Mouse (Mus musculus): ENCODE measurements at regions not wholly inside any gene's neighbourhood (a gene's known extent, or its start where the extent isn't known, plus 50 kb on each side); places are given as distances from the start of the nearest gene placed in this dataset.

- no peak for DNase-seq
These were observed 116.6 kb downstream of the Inhbb start for GRCm38 (mm10) chr1:119305315-119305976.

DNA sequence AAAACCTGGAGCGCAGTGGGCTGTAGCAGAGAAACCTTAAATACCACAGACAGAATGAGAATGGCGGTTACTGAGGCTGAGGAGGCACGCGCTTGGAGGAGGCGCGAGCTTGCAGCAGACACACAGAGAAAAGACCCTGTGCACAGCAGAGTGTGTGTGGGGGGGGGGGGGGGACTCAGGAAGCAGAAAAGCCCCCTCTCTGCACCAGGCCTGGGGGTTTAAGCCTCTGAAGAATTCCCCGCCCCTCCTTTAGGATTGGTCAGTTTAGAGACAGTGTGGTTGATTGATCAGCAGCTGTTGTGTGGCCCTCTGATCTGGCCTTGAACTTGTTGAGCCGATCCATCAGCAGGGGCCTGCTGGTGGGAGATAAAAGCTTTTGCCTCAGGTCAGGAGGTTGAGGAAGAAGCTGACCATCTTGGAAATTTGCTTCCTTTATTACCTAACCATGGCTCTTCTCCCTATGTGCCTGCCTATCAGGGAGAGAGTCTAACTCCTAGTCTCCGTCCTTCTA lies 117.5 kb downstream of the Inhbb start:
- no peak for DNase-seq

DNA sequence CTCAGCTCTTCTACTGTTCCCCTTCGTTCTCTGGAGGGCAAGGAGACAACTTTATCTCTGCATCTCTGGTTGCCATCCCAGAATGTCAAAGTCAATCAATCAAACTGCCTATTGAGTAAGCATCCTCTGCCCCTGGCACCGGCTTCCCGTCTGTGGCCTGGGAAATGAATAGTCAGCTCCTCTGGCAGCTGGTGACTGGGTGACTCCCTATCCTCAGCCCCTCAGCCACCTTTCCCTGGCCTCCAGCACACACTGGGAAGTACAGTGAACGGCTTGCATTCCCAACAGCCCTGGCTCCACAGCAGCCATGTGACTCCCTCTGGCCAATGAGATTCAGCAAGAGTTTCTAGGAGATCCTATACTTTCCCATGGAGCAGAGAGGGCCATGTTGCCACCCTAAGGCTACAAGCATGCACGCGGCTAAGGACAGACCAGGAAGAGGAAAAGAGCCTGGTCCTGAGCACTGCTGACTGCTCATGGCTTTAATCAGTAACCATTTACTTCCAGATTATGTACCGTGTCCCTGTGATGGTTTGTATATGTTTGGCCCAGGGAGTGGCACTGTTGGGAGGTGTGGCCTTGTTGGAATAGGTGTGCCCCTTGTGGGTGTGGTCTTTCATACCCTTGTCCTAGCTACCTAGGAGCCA lies 119.6 kb downstream of the Inhbb start:
- no peak for DNase-seq

DNA sequence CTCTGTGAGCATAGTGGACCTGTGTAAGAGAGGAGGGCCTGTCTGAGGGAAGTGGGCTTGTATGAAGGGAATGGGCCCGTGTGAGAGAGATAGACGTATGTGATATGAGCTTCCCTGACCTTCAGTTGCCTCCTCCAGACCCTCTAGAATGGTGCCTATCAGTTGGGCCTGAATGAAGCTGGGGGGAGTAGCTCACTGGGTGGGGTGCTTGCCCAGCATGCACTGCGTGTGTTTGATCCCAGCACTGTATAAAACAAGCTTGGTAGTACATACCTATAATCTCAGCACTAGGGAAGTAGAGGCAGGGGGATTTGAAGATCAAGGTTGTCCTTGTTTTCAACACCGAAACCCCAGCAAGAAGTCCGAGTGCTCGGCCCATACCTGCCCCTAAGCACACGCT lies 120.1 kb downstream of the Inhbb start:
- DNase-seq, result no peak

DNA sequence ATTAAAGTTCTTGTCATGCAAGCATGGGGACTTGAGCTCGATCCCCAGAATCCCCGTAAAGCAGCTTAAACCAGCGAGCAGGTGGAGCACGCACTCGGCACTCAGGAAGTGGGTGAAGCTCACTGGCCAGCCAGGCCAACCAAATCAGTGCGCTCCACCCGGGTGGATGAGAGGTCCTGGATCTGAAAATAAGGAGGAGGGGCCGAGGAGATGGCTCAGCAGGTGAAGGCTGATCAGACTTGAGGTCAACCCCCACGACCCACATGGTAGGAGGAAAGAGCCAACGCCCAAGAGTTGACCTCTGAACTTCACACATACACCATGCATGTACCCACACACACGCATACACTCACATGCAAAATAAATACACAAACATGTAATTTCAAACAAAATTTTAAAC lies 120.8 kb downstream of the Inhbb start:
- no peak for DNase-seq

GRCm38 (mm10) chr1:119299842-119300752 lies 122.0 kb downstream of the Inhbb start:
- DNase-seq, result no peak

DNA sequence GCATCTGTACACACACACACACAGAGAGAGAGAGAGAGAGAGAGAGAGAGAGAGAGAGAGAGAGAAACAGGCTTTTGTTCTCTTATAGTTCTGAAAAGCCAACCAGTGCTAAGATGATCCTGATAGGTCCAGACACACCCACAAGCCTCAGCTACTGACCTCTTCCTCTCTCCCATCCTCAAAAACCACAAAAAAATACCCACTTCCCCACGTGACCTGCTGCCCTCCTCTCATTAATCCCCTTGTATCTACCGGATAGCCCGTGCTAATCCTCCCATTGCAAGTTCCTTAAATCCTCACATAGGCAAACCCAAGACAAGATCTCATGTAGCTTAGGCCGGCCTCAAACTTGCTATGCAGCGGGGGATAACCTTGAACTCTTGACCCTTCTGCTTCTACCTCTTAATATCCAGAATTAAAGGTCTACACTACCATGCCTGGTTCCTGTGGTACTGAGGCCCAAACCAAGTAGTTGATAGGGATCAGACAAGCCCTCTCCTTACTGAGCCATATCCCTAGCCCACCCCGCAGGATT lies 123.3 kb downstream of the Inhbb start:
- no peak for DNase-seq

DNA sequence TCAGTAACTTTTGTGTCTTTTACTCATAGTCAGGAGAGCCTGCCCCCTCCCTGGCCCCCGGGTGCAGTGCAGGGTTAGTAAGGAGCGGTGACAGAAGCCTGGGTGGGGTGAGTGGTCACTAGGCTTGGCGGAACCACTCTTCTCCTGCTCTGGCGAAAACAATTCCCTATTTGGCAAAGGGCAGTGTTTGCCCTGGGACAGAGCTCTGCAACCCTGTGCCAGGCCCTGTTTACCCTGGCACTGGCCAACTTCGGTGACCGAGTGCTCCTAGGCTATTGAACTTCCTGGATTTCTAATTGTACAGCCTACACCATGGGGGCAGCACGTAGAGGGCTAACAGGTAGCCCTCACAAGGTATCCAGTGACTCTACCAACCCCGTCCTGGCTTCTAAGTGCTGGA lies 126.9 kb downstream of the Inhbb start:
- no peak for DNase-seq

DNA sequence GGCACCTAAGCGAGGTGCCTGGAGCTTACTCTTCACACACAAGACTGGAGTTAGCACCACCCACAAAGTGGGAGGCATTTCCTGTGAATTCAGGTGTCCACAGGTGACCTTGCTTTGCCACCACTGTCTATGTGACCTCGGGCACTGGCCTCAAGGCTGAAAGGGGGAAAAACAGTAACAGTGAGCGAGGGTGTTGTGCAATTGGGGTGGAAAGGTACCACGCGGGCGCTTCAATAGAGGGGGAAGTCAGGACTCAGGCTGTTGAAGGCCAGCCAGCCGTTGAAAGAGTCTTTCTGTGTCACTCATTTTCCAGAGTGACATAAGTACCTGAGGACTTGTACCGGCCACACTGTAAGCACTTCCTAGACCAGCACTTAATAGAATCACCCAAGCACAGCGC lies 128.2 kb downstream of the Inhbb start:
- no peak for DNase-seq

DNA sequence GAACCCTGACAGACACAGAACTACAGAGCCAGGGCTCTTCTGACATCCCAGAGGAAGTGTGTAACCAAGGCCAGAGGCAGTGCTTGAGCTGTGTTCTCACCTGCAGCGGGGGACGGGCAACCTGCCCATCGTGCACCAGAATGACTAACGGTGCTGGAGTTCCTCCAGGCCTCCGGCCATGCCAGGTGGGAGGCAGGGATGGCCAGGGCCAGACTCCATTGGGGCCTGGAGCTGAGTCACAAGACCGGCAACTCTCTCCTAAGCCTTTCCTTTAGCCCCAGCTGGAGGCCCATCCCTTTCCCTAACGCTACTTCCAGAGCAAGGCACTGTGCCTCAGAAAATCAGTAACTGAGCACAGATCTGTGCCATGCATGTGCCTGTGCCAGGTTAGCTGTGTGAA lies 129.8 kb downstream of the Inhbb start:
- DNase-seq, result no peak

- DNase-seq, result no peak
These were observed 131.7 kb downstream of the Inhbb start for GRCm38 (mm10) chr1:119290165-119290916.

DNA sequence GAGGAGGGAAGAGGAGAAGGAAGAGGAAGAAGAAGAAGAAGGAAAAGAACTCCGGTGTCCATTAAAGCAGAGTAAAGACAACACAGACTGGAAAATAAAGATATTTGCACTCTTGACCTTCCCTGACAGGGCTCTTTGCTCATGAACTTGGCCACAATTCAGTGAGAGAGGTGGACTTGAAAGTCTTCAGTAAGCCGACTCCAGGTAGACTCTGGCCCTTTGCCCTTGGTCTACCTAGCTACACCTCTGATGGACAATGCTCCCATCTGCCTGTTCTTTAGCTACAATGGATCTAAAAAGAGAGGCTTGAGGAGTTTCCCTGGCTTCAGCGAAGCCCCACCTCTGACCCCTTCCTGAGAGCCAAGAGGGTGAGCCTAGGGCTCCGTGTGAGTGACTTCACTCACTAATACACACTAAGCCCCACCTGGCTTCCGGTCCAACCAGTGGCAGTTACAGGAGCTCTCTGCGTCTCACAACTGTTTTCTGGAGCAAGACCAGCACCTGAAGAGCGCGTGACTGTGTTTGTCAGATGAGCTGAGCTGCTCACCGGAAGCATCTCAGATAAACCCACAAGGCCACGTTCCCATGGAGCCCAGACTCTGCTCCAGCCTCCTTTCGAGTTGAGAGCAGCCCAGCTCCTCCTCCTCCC lies 132.4 kb downstream of the Inhbb start:
- DNase-seq, result no peak

DNA sequence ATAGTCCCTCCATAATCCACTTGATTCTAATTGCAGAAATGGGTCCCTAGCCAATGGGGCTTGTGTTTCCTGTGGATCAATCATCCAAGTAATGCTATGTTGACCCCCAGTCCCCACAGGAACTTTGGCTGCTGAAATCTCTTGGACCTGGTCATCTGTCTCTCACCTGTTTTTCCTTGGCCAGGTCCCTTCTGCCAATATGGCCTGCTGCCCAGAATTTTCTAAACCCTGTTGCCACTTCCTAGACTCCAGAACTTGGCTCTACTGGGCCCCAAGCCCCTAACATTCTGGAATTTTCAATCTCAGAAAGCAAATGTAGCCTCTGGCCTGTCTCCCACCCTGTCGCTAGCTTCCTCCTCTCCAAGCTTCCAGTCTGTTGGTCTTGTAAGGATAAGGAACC lies 139.6 kb downstream of the Inhbb start:
- DNase-seq, result no peak

- DNase-seq, result no peak
These were observed 142.8 kb downstream of the Inhbb start for GRCm38 (mm10) chr1:119279261-119279660.

DNA sequence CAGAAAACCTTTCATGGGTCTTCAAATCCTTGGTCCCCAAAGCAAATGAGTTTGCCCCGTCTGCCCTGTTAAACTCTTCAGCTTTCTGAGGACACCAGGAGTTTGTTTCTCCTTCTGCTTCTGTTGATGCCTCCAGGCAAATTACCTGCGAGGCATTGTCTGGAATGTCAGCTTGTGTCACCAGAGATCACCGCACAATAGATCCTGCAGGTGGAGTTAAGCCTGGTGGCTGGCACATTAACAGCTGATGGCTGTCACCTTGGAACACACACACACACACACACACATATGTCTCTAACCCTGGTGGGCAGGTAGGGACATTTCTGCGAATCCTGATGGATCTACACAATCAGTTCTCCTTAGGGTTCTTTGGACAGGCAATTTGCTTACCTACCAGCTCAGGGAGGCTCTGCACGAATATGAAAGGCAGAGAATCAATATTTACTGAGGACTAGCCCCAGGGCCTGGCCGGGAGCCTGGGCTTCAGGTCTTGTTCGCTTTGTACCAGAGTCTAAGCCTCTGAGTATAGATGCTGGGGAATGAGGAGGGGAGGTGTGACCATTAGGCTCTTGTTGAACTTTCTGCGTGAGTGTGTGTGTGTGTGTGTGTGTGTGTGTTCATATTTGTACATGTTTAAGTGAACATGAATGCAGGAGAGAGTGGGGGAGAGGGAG lies 143.4 kb downstream of the Inhbb start:
- no peak for DNase-seq

- no peak for DNase-seq
These were observed 144.1 kb downstream of the Inhbb start for GRCm38 (mm10) chr1:119277990-119278389.

GRCm38 (mm10) chr1:119266013-119266412 lies 156.0 kb downstream of the Inhbb start:
- DNase-seq, result no peak

DNA sequence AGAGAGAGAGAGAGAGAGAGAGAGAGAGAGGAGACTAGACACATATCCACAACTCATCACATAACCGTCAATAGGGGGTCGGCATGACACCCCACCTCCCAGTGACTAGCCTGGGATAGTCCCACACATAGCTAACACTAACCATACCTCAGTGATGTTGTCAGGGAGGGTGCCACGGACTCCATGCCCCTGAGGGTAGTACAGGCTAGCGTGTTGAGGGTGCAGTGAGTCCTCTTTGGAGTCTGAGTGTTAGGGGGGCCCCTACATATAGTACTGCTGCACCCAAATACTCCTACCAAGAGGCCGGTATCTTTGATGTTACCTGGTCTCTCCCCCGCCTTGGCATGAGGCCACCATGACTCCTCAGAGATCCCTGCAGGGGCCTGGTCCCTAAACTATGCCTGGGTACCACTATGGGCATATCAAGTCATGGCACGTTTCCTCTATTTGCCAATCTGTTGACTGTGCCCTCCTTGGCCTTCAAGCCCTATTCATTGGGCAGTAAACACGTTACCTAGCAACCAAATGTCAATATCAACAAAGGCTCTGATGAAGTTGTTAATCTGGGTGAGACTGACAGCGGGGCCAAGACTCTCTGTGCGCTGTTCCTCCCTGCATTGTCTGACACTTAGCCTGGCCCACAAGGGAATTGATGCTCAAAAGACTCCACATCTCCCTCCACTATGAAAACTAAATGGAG lies 156.7 kb downstream of the Inhbb start:
- DNase-seq, result no peak

- peak; percentile 12 for DNase-seq
These were observed 162.6 kb downstream of the Inhbb start for GRCm38 (mm10) chr1:119259455-119259854.

GRCm38 (mm10) chr1:119256769-119257168 lies 165.3 kb downstream of the Inhbb start:
- peak; percentile 75 for DNase-seq

DNA sequence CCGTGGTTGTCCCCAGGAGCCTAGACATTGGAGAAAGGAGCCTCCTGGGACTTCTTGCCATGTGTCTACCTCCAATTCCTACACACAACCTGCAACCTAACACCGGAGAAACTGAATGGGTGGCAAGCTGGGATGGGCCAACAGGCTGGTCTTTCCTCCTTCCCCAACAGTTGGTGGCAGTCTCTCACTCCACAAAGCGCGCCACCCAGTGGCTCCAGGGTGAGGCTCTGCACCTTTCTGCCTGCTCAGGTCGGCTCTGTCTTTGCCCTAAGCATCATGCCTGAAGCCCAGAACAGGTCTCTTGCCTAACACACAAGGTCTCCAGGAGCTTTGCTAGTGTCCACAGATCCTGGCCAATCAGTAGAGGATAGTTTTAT lies 166.0 kb downstream of the Inhbb start:
- no peak for DNase-seq

All from right cerebral cortex, postnatal 4 days (tissue).